Mouse (Mus musculus) layer of hippocampus, postnatal 10 days (tissue): Measurements from ENCODE around the gene Igll1. TPM values are rescaled to one million over a fixed set of nuclear protein-coding genes. Genes with fewer than 3 reads are reported as not detected.
"Not testable (repeated sequence)": the region's sequence is repeated elsewhere in the genome, so short reads cannot be mapped to it uniquely, and the experiment has no call there.

Experiments used
- DNase-seq, 2 experiments: peaks; one replicate each; pipeline ENCODE4 v3.0.0; 2021; ENCODE audit warnings: low spot score in 2 of 2
- long read RNA-seq: library from polyadenylated mRNA; stranded (forward); transcript quantifications from one replicate; pipeline ENCODE4 v2.0.0, GENCODE M21; 2023
- total RNA-seq, 2 experiments: library from RNA; stranded (reverse); gene quantifications; 2 replicates each; pipeline ENCODE4 v1.2.3; 2021

The Igll1 gene
- total RNA-seq: not detected
- long read RNA-seq: 0 reads

GRCm38 (mm10) chr16:16863978-16864377, at the start of gene Igll1:
Gene Igll1 (minus strand): TSS chr16:16863985.
- no peak for DNase-seq

DNA sequence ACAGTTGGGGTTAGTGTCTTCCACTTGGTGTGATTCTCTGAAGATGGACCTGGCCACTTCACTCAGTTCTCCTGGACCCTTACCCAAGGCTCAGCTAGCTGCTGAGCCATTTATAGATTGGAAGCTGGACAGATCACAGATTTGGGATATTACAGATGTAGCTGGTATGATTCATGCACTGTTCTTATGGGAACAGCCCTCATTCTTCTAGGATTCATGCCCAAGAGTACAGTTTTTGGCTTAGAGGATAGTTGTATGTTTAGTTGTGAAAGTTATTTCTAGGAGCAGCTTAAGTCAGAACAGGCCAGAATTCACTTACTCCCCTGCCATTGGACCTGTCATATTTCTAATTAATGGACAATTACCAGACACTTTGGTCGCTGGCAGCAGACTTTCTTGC, 49.7 kb upstream of the Igll1 start:
- DNase-seq: no peak

DNA sequence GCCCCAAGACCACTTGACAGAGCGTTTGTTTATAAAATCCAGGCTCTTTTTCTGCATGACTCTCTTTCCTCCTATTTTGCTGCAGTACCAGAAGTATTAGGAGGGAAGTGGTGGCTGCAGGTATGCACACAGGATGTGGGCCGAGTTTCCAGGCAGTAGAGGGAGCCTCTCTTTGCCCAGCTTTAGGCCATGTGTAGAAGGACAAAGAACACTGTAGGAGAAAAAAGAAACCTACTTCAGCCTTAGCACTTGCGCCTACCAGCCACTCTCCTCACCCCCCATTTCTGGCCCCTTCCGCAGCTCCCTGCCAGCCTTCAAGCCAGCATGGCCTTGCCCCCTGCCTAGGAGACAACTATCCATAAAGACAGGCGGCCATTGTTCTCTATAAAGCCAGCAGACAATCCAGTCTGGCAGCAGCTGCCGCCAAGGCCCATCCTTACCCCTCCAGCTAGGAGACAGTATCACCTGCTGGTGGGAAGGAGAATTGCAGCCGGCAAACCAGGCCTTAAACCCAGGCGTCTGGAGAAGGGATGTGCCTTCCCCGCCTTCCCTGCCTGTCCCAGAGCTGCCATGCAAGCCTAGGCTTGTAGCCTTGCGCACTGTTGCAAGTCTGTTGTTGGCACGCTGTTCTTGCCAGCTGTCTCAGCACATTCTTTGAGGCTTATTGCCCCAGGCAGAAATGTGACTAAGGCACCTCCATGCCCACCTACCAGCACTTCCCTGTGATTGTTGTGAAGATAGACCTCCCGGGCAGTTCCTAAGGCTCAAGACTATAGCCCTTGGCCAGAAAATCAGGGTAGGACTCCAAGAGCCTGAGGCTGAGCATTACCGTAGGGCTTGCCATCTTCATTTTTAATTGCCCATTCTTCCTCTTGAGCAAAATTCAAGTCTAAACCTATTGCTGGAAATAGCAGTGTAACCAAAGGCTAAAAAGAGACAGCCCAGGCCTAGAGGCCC, 48.1 kb upstream of the Igll1 start:
- DNase-seq: peak; percentile 86 to 87

GRCm38 (mm10) chr16:16907799-16908198, 44.0 kb upstream of the Igll1 start:
- DNase-seq: no peak

GRCm38 (mm10) chr16:16903188-16903587, 39.4 kb upstream of the Igll1 start:
- DNase-seq: no peak

DNA sequence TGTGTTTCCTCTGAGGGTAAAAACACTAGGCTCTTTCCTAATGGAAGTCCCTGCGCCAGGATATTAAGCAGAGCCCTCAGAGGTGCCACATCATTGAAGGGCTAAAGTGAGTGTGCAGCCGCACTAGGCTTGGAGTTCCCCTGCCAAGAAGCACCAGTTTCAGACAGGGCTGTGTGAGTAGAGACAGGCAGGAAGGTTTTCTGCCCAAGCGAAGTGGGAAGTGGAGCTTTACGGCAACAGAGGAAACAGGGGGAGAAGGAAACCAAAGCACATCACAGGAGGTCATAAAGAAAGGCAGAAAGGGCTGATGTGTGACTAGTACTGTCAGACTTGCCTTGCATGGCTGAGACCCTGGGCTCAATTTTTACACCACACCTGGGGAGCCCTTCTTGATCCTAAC, 38.5 kb upstream of the Igll1 start:
- no peak for DNase-seq

GRCm38 (mm10) chr16:16897056-16897584, 33.3 kb upstream of the Igll1 start:
- no peak for DNase-seq

DNA sequence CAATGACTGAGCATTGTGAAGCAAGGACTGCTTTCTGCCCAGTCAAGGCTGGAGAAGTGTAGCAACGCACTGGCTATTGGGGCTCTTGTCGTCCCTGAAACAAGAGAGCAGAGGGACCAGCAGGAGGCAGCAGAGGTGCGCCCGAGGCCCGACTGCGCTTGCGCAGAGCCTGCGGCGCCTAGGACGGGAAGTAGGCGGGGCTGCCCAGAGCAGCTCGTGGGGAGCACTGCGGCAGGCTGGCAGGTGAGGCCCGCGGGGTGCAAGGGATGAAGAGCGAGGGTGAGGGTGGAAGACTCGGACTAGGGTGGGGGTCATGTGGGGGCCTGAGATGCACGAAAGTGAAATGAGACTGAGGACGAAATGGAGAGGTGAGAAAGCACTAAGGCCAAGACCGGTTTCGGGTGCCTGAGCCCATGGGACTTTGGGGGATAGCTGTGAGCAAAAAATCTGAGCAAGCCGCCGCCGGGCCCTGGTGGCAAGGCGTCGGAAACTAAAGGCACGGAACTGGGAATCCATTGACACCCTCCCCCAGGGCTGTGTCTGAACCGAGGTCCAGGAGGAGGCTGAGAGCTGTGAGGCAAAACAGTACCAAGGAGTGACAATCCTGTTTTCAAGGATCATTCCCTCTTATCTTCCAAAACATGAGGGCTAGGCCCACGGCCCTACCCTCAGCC, 32.7 kb upstream of the Igll1 start, which contains the start of gene Ppm1f:
TSS of gene Ppm1f (plus strand) at position 88 of the 674 bp plus-strand sequence.
- peak; percentile 97 to 99 for DNase-seq

- DNase-seq: no peak
Measured at GRCm38 (mm10) chr16:16896015-16896381, 32.2 kb upstream of the Igll1 start.

DNA sequence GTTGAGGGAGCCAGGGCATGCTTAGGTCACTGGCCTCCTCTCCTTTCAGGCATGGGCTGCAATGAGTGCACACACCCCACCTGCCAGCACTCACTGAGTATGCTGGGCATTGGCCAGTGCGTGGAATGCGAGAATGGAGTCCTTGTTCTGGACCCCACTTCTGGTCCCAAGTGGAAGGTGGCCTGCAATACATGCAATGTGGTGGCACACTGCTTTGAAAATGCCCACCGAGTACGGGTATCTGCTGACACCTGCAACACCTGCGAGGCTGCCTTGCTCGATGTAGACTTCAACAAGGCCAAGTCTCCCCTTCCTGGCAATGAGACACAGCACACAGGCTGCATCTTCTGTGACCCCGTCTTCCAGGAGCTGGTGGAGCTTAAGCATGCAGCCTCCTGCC, 28.6 kb upstream of the Igll1 start:
- DNase-seq: no peak

DNA sequence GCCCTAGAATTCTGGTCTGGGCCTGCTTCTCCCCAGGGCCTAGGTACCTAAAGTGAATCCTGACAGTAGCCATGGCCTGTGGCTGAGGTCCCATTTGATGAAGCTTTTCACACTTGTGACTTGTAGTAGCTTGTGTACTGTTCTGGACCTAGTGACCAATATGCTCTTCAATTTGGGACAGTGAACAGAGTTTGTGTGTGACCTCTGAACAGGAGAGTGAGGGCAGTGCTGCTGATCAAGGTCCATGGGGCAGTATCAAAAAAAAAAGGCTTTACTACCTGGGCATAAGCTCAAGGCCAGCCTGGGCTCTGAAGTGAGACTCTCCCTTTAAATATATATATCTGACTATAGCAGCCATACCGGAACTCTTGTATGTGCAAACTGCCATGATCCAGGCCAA, 24.6 kb upstream of the Igll1 start:
- DNase-seq: no peak

DNA sequence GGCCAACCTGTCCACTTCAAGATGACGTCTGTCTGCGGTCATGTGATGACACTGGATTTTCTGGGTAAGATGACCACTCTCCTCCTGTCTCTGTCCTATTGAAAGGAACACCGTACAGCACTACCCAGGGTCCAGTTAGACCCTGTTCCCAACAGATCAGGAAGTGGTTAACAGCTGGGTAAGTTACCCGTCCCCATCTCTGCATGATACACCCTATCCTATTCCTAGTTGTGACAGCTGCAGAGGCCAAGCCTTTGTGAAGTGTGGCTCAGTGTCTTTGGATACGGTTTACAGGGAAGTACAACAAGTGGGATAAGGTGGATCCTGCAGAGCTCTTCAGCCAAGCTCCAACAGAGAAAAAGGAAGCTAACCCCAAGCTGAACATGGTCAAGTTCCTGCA, 15.2 kb upstream of the Igll1 start:
- no peak for DNase-seq

- DNase-seq: peak; percentile 92 to 94
Measured at GRCm38 (mm10) chr16:16870617-16871331, 7.0 kb upstream of the Igll1 start, which contains the start of the genes Top3b and Vpreb1. Gene Top3b (plus strand): TSS chr16:16870736. Gene Vpreb1 (minus strand): TSS chr16:16870843.

DNA sequence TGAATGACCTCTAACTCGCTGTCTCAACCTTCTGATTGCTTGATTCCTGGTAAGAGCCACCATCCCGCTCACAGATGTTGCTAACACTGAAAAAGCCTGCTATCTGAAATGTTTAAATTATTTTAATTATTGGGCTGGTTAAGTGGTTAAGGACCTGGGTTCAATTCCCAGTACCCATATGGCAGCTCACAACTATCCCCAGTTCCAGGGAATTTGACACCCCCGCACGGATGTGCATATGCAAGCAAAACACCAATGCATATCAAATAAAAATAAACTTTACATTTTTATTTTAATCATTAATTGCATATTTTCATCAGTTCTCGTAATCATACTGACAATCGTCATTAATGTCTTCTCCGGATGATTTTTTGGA, 6.4 kb upstream of the Igll1 start:
- DNase-seq: no peak

DNA sequence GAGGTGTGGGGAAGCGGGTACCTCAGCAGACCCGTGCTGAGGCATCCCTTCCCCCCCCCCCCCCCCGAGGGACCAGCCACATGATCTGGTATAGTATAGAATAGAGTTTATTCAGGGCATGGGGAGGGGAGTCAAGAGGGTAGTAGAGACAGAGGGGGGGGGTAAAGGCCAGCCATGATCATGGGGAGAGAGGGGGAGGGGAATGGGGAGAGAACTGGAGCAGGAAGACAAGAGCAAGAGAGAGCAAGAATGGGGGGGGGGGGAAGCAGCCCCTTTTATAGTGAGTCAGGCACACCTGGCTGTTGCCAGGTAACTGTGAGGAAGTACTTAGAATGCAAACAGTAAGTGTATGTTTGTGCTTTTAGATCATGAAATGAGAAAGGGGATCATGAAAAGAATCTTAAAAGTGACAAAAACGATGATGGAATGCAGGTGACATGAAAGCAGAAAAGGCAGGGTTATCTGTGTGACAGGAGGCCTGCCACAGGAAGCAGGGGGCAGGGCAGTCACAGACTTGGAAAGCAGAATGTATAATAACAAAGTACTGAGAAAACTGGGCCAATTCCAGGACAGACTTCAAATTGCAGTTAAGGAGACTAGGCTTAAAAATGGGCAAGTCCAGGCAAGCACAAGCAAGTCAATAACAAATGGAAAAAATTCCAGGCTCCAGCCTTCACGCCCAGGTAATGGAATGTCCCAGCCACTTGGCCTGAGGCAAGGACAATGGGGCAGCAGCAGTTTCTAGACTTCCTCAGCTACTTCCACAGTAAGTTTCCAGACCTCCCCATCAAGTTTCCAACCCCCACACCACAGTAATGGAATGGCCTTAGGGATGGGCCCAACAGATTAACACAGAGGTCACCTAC, 2.1 kb upstream of the Igll1 start:
- DNase-seq: no peak

- DNase-seq: no peak
Measured at GRCm38 (mm10) chr16:16865217-16865616, 1.4 kb upstream of the Igll1 start.

GRCm38 (mm10) chr16:16862288-16862687, 1.5 kb downstream of the Igll1 start:
- DNase-seq: no peak

DNA sequence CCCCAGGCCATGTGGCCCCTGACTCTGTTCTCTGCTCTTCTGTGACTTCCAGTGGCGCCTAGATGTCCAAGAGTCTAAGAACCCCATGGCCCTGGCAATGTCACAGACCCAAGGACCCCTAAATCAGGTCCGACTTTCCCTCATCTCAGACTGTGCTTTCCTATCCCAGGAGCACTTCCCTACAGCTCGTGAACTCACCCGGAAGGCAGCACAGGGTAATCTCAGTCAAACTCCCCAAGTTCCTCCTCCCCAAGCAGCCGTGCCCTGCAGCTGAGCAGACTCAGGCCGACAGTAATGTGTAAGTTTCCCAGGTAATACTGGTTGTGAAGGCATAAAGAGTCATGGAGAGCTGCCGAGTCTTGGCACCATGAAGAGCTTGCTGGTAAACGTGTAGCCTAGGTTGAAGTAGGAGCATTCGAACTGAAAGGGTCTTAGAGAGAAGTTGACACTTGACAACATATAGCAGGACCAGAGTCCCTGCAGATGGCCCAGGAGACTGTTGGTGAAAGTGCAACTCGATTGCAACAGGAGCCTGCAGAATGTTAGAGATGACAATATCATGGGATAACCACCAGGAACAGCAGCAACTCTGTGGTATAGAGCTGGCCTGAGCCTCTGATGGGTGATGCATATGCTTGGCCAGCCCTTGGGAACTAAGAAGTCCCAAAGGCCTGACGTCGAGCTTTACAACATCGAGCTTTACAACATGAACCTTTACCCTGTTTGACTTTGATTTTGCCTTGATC, 6.9 kb downstream of the Igll1 start:
- no peak for DNase-seq

GRCm38 (mm10) chr16:16856054-16856453, 7.7 kb downstream of the Igll1 start:
- not testable (repeated sequence) for DNase-seq

- no peak for DNase-seq
Measured at GRCm38 (mm10) chr16:16855541-16855940, 8.2 kb downstream of the Igll1 start.
